Mouse (Mus musculus): ENCODE results near the gene 4930407I10Rik. TPM values are rescaled to one million over a fixed set of nuclear protein-coding genes. Genes with fewer than 3 reads are reported as not detected.

The 4930407I10Rik gene
- polyA plus RNA-seq, 1 experiment = not detected

DNA sequence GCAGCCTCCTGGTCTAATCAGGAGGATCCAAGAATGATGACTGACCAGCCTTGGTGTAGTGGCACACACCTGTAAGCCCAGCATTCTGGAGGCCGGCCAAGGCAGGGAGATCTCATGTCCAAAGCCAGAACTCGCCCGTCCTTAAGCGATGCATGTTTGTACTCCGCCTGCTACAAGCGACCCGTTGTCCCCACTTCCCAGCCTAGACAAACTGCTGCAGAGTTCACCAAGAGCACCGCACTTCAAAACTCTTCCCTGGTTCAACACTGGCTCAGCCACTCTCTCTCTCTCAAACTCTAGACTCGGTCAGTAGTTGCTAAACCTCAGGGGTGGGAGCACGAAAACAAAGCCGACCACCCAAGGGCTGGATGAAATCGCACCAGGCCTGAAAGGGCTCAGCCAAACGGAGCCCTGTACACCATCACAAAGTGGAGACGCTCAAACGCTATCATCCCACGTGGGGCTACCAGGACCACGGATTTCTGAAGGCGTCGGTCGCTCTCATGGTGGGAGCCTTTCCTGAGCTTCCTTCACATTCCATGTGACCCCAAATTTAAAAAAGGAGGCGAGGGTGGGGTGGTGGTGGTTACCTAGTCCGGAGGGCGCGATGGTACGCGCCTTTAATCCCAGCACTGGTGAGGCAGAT, 12.6 kb upstream of the 4930407I10Rik start:
- Histone ChIP-seq H3K4me3 (replicated peaks) (peak overlapping the region; percentile 99), H3K9me3 (ENCODE audit: control insufficient read depth, low read length) (no peaks in the 10 kb centered on the region), H3K36me3 (ENCODE audit: control insufficient read depth) (peaks cover 30% of the 10 kb centered on the region), H3K4me1 (ENCODE audit: control insufficient read depth) (peaks cover 37% of the 10 kb centered on the region), H3K27me3 (ENCODE audit: control insufficient read depth) (peaks cover 20% of the 10 kb centered on the region)
- TF ChIP-seq GATA1 (IDR thresholded peaks at IDR 0.05; ENCODE audit: low read length) (no peak), TAL1 (IDR thresholded peaks at IDR 0.05; ENCODE audit: low read length) (no peak)

DNA sequence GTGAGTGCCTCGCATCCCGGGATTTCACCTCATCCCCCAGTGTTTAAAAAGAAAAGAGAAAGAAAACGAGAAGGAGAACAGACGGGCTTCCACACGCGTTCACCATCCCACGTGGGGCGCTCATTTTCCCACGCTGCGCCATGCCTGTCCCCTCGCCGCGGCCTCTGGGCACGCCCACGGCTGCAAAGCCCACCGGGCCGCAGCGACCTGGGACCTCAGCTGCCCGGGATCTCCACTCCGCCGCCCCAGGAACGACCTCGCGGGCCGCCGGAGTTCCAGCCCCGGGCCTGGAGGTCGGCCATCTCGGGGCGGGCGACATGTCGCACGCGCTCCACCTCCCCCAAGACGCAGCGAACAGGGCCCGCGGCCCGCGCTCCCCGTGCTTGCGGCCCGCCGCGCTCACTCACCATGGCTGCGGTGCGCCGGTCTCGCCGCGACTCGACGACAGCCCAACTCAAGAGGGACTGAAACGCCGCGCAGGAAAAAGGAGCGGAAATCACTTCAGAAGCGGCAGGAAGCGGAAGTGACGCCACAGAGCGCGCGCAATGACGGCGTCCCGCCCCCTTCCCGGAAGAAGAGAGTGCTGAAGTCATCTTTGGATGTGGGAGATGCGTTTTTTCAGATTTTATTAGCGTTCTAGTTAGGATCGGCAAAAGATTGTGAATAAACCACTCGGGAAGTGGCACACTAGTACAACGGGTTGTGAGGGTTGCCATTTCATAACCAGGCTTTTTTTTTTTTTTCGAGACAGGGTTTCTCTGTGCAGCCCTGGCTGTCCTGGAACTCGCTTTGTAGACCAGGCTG, 11.7 kb upstream of the 4930407I10Rik start, which contains the start of gene Snu13:
Gene Snu13, minus strand, starts transcription at position 519 of the 804 bp plus-strand sequence.
- TF ChIP-seq GATA1 (IDR thresholded peaks at IDR 0.05; ENCODE audit: low read length) = no peak
- no peak for TF ChIP-seq TAL1 (IDR thresholded peaks at IDR 0.05; ENCODE audit: low read length)
- Histone ChIP-seq H3K4me3 (replicated peaks) (peak within 1 kb of the TSS; percentile 99), H3K9me3 (ENCODE audit: control insufficient read depth, low read length) (no peaks in the 10 kb centered on the region), H3K4me1 (ENCODE audit: control insufficient read depth) (peaks cover 37% of the 10 kb centered on the region), H3K36me3 (ENCODE audit: control insufficient read depth) (peaks cover 26% of the 10 kb centered on the region), H3K27me3 (ENCODE audit: control insufficient read depth) (peaks cover 25% of the 10 kb centered on the region)

DNA sequence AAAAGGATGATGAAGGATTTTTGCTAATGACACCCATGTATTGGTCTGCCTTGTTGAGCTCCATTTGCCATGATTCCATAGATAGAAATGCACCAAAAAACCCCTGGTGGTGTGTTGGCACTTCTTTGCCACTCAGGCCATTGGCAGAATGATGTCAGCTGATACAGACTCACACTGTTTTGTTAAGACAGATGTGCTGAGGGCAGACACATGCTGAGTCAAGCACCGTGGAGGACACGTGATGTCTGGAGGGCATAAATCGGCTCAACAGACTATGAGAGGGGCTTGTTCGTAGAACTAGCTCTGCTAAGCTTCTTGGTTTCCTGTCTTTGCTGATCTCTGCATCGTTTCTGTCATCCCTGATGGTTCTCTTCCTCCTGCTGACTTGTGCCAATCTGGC, 6.4 kb upstream of the 4930407I10Rik start:
- no peaks in the 10 kb centered on the region for H3K36me3 ChIP-seq (ENCODE audit: control insufficient read depth)
- peaks cover 37% of the 10 kb centered on the region for H3K27me3 ChIP-seq (ENCODE audit: control insufficient read depth)
- peaks cover 8% of the 10 kb centered on the region for H3K4me1 ChIP-seq (ENCODE audit: control insufficient read depth)
- no peaks in the 10 kb centered on the region for H3K9me3 ChIP-seq (ENCODE audit: control insufficient read depth, low read length)
- TF ChIP-seq GATA1 (IDR thresholded peaks at IDR 0.05; ENCODE audit: low read length) (no peak), TAL1 (IDR thresholded peaks at IDR 0.05; ENCODE audit: low read length) (0 out of 3 replicates have a peak, but pooled peaks have one; percentile 3)
- H3K4me3 ChIP-seq (replicated peaks) = no peak overlapping the region

- TF ChIP-seq GATA1 (IDR thresholded peaks at IDR 0.05; ENCODE audit: low read length) (no peak), TAL1 (IDR thresholded peaks at IDR 0.05; ENCODE audit: low read length) (no peak)
- no peaks in the 10 kb centered on the region for H3K9me3 ChIP-seq (ENCODE audit: control insufficient read depth, low read length)
- H3K4me1 ChIP-seq (ENCODE audit: control insufficient read depth) = no peaks in the 10 kb centered on the region
- peaks cover 64% of the 10 kb centered on the region for H3K27me3 ChIP-seq (ENCODE audit: control insufficient read depth)
- H3K4me3 ChIP-seq (replicated peaks) = no peak overlapping the region
- no peaks in the 10 kb centered on the region for H3K36me3 ChIP-seq (ENCODE audit: control insufficient read depth)
Measured at GRCm38 (mm10) chr15:82063909-82064308, 5.0 kb downstream of the 4930407I10Rik start.

- H3K4me3 ChIP-seq (replicated peaks) = no peak overlapping the region
- no peaks in the 10 kb centered on the region for H3K36me3 ChIP-seq (ENCODE audit: control insufficient read depth)
- TF ChIP-seq GATA1 (IDR thresholded peaks at IDR 0.05; ENCODE audit: low read length) (no peak), TAL1 (IDR thresholded peaks at IDR 0.05; ENCODE audit: low read length) (no peak)
- peaks cover 66% of the 10 kb centered on the region for H3K27me3 ChIP-seq (ENCODE audit: control insufficient read depth)
- H3K4me1 ChIP-seq (ENCODE audit: control insufficient read depth) = no peaks in the 10 kb centered on the region; the same call in 1 of the 2 replicates
- peaks cover 6% of the 10 kb centered on the region; the same call in 1 of the 2 replicates for H3K9me3 ChIP-seq (ENCODE audit: control insufficient read depth, low read length)
Measured at GRCm38 (mm10) chr15:82065511-82065910, 6.6 kb downstream of the 4930407I10Rik start.

GRCm38 (mm10) chr15:82069898-82070297, 10.9 kb downstream of the 4930407I10Rik start, which contains the start of gene Mei1:
Mei1 (plus strand) TSS chr15:82069996.
- no peak for TF ChIP-seq GATA1 (IDR thresholded peaks at IDR 0.05; ENCODE audit: low read length)
- TF ChIP-seq TAL1 (IDR thresholded peaks at IDR 0.05; ENCODE audit: low read length) = no peak
- peaks cover 6% of the 10 kb centered on the region; the same call in 1 of the 2 replicates for H3K9me3 ChIP-seq (ENCODE audit: control insufficient read depth, low read length)
- H3K4me3 ChIP-seq (replicated peaks) = no peak within 1 kb of the TSS
- H3K36me3 ChIP-seq (ENCODE audit: control insufficient read depth) = no peaks in the 10 kb centered on the region
- no peaks in the 10 kb centered on the region; the same call in 1 of the 2 replicates for H3K4me1 ChIP-seq (ENCODE audit: control insufficient read depth)
- peaks cover 40% of the 10 kb centered on the region for H3K27me3 ChIP-seq (ENCODE audit: control insufficient read depth)

- Histone ChIP-seq H3K27me3 (ENCODE audit: control insufficient read depth) (peaks cover 37% of the 10 kb centered on the region), H3K36me3 (ENCODE audit: control insufficient read depth) (no peaks in the 10 kb centered on the region), H3K4me3 (replicated peaks) (no peak overlapping the region), H3K4me1 (ENCODE audit: control insufficient read depth) (no peaks in the 10 kb centered on the region; the same call in 1 of the 2 replicates), H3K9me3 (ENCODE audit: control insufficient read depth, low read length) (peaks cover 6% of the 10 kb centered on the region; the same call in 1 of the 2 replicates)
- no peak for TF ChIP-seq GATA1 (IDR thresholded peaks at IDR 0.05; ENCODE audit: low read length)
- TF ChIP-seq TAL1 (IDR thresholded peaks at IDR 0.05; ENCODE audit: low read length) = no peak
Measured at GRCm38 (mm10) chr15:82071816-82072469, 13.0 kb downstream of the 4930407I10Rik start.

- Histone ChIP-seq H3K36me3 (ENCODE audit: control insufficient read depth) (no peaks in the 10 kb centered on the region), H3K27me3 (ENCODE audit: control insufficient read depth) (peaks cover 32% of the 10 kb centered on the region)
- TF ChIP-seq GATA1 (IDR thresholded peaks at IDR 0.05; ENCODE audit: low read length) = no peak
- no peak for TF ChIP-seq TAL1 (IDR thresholded peaks at IDR 0.05; ENCODE audit: low read length)
Measured at GRCm38 (mm10) chr15:82073490-82073889, 14.5 kb downstream of the 4930407I10Rik start.

More at GRCm38 (mm10) chr15:82073490-82073889, 14.5 kb downstream of the 4930407I10Rik start:
- Histone ChIP-seq H3K4me3 (replicated peaks) (no peak overlapping the region), H3K9me3 (ENCODE audit: control insufficient read depth, low read length) (peaks cover 6% of the 10 kb centered on the region; the same call in 1 of the 2 replicates), H3K4me1 (ENCODE audit: control insufficient read depth) (no peaks in the 10 kb centered on the region; the same call in 1 of the 2 replicates)

All from erythroblast, embryonic 14.5 days (primary cell).